Mouse (Mus musculus) kidney, embryonic 15.5 days (tissue): Measurements from ENCODE around the gene Rnf169. TPM values are rescaled to one million over a fixed set of nuclear protein-coding genes. Genes with fewer than 3 reads are reported as not detected.

Experiments used
- ATAC-seq: fragments of 200-750 bp; cut with Nextera tagmentation; replicated peaks from 2 replicates; pipeline ENCODE4 v1.8.0; 2017; ENCODE audit warnings: moderate TSS enrichment; ENCODE audit not compliant: low FRiP score
- H3K27ac ChIP-seq: fragments of 300-500 bp; sonication (generic); 2 replicates; pipeline ENCODE4 v1.5.1; 2015; ENCODE audit warnings: mild to moderate bottlenecking, inconsistent platforms
- H3K27me3 ChIP-seq: fragments of 300-500 bp; sonication (generic); 2 replicates; pipeline ENCODE4 v1.6.1; 2015; ENCODE audit warnings: inconsistent platforms
- H3K36me3 ChIP-seq: fragments of 300-500 bp; sonication (generic); 2 replicates; pipeline ENCODE4 v1.6.1; 2015; ENCODE audit warnings: inconsistent platforms
- H3K4me1 ChIP-seq: fragments of 300-500 bp; sonication (generic); 2 replicates; pipeline ENCODE4 v1.6.1; 2015; ENCODE audit warnings: inconsistent platforms
- H3K4me2 ChIP-seq: fragments of 300-500 bp; sonication (generic); 2 replicates; pipeline ENCODE4 v1.6.1; 2015; ENCODE audit warnings: moderate library complexity, mild to moderate bottlenecking, inconsistent platforms
- H3K4me3 ChIP-seq: fragments of 300-500 bp; sonication (generic); replicated peaks from 2 replicates; pipeline ENCODE4 v1.5.1; 2015; ENCODE audit warnings: mild to moderate bottlenecking, inconsistent platforms
- H3K9ac ChIP-seq: fragments of 300-500 bp; sonication (generic); 2 replicates; pipeline ENCODE4 v1.6.1; 2015; ENCODE audit warnings: mild to moderate bottlenecking, inconsistent platforms
- H3K9me3 ChIP-seq: fragments of 300-500 bp; sonication (generic); replicated peaks from 2 replicates; pipeline ENCODE4 v1.6.1; 2016; ENCODE audit warnings: inconsistent platforms
- whole genome bisulfite sequencing: fragments of 180-500 bp; shearing (Covaris S2); methylation state at CpG from one replicate; pipeline ENCODE4 v1.1.7; 2015; ENCODE audit warnings: mixed read lengths; 5-methylcytosine and 5-hydroxymethylcytosine counted together
- polyA plus RNA-seq: library from polyadenylated mRNA; unstranded; fragments of >200 nt; fragmentation: Nextera tagmentation; extraction: Ambion mirVana; gene quantifications from 2 replicates; pipeline ENCODE4 v1.2.1, GENCODE M21; 2015

Gene Rnf169
- polyA plus RNA-seq, 1 experiment from 2014 or later: 5.9 TPM

GRCm38 (mm10) chr7:99902918-99903665 is 77.2 kb downstream of the Rnf169 start:
- Histone ChIP-seq H3K4me3 (no peak overlapping the region), H3K9me3 (no peaks in the 10 kb centered on the region), H3K4me2 (no peak overlapping the region), H3K36me3 (no peaks in the 10 kb centered on the region), H3K27me3 (no peaks in the 10 kb centered on the region), H3K4me1 (no peaks in the 10 kb centered on the region), H3K9ac (no peak overlapping the region), H3K27ac (no peak overlapping the region)
- no peak for ATAC-seq
- 81% methylated on average over 11 of the region's 11 CpGs for WGBS

GRCm38 (mm10) chr7:99902208-99902607 is 78.0 kb downstream of the Rnf169 start:
- no peak overlapping the region for H3K9ac ChIP-seq
- H3K27me3 ChIP-seq: no peaks in the 10 kb centered on the region
- H3K4me1 ChIP-seq: no peaks in the 10 kb centered on the region
- no peak overlapping the region for H3K27ac ChIP-seq
- no peaks in the 10 kb centered on the region for H3K9me3 ChIP-seq
- H3K4me2 ChIP-seq: no peak overlapping the region
- ATAC-seq: no peak
- WGBS: 59% methylated on average over 4 of the region's 4 CpGs
- no peak overlapping the region for H3K4me3 ChIP-seq
- H3K36me3 ChIP-seq: no peaks in the 10 kb centered on the region

GRCm38 (mm10) chr7:99896905-99897304 is 83.3 kb downstream of the Rnf169 start:
- WGBS: 88% methylated on average over 4 of the region's 4 CpGs

GRCm38 (mm10) chr7:99894478-99894877 is 85.8 kb downstream of the Rnf169 start:
- 80% methylated on average over 6 of the region's 6 CpGs for WGBS
- H3K4me3 ChIP-seq: no peak overlapping the region
- no peaks in the 10 kb centered on the region for H3K27me3 ChIP-seq
- 0 out of 2 replicates have a peak, but pooled peaks cover 1% of the 10 kb centered on the region for H3K4me1 ChIP-seq
- no peaks in the 10 kb centered on the region for H3K36me3 ChIP-seq
- no peak for ATAC-seq
- H3K9me3 ChIP-seq: no peaks in the 10 kb centered on the region
- H3K4me2 ChIP-seq: no peak overlapping the region
- H3K9ac ChIP-seq: no peak overlapping the region
- no peak overlapping the region for H3K27ac ChIP-seq

More at GRCm38 (mm10) chr7:99896905-99897304, 83.3 kb downstream of the Rnf169 start:
- ATAC-seq: no peak
- H3K9ac ChIP-seq: no peak overlapping the region
- H3K4me1 ChIP-seq: no peaks in the 10 kb centered on the region
- no peaks in the 10 kb centered on the region for H3K9me3 ChIP-seq
- no peaks in the 10 kb centered on the region for H3K36me3 ChIP-seq
- no peaks in the 10 kb centered on the region for H3K27me3 ChIP-seq
- H3K27ac ChIP-seq: no peak overlapping the region
- no peak overlapping the region for H3K4me3 ChIP-seq
- no peak overlapping the region for H3K4me2 ChIP-seq

GRCm38 (mm10) chr7:99893967-99894366 is 86.3 kb downstream of the Rnf169 start:
- H3K4me3 ChIP-seq: no peak overlapping the region
- H3K4me2 ChIP-seq: no peak overlapping the region
- no peak for ATAC-seq
- no peak overlapping the region for H3K27ac ChIP-seq
- whole genome bisulfite sequencing: 84% methylated on average over 3 of the region's 3 CpGs
- no peak overlapping the region for H3K9ac ChIP-seq
- H3K9me3 ChIP-seq: no peaks in the 10 kb centered on the region
- 0 out of 2 replicates have a peak, but pooled peaks cover 3% of the 10 kb centered on the region for H3K4me1 ChIP-seq
- no peaks in the 10 kb centered on the region for H3K36me3 ChIP-seq
- no peaks in the 10 kb centered on the region for H3K27me3 ChIP-seq

GRCm38 (mm10) chr7:99892351-99892750 is 87.9 kb downstream of the Rnf169 start:
- H3K27ac ChIP-seq: no peak overlapping the region
- no peak overlapping the region for H3K4me2 ChIP-seq
- no peak overlapping the region for H3K4me3 ChIP-seq
- 0 out of 2 replicates have a peak, but pooled peaks cover 3% of the 10 kb centered on the region for H3K4me1 ChIP-seq
- ATAC-seq: no peak
- 74% methylated on average over 2 of the region's 2 CpGs for WGBS
- no peaks in the 10 kb centered on the region for H3K27me3 ChIP-seq
- no peak overlapping the region for H3K9ac ChIP-seq
- H3K36me3 ChIP-seq: no peaks in the 10 kb centered on the region
- H3K9me3 ChIP-seq: no peaks in the 10 kb centered on the region

GRCm38 (mm10) chr7:99891471-99891870 is 88.8 kb downstream of the Rnf169 start:
- H3K9me3 ChIP-seq: no peaks in the 10 kb centered on the region
- H3K9ac ChIP-seq: no peak overlapping the region
- no peak overlapping the region for H3K4me3 ChIP-seq
- H3K4me2 ChIP-seq: no peak overlapping the region
- ATAC-seq: no peak
- 0 out of 2 replicates have a peak, but pooled peaks cover 3% of the 10 kb centered on the region for H3K4me1 ChIP-seq
- H3K36me3 ChIP-seq: no peaks in the 10 kb centered on the region
- H3K27ac ChIP-seq: no peak overlapping the region
- 70% methylated on average over 3 of the region's 3 CpGs for WGBS
- no peaks in the 10 kb centered on the region for H3K27me3 ChIP-seq

GRCm38 (mm10) chr7:99890168-99890755 is 90.0 kb downstream of the Rnf169 start:
- no peak overlapping the region for H3K27ac ChIP-seq
- no peaks in the 10 kb centered on the region for H3K36me3 ChIP-seq
- H3K4me2 ChIP-seq: no peak overlapping the region
- H3K9me3 ChIP-seq: no peaks in the 10 kb centered on the region
- no peak for ATAC-seq
- no peak overlapping the region for H3K9ac ChIP-seq
- H3K27me3 ChIP-seq: no peaks in the 10 kb centered on the region
- 0 out of 2 replicates have a peak, but pooled peaks cover 3% of the 10 kb centered on the region for H3K4me1 ChIP-seq
- H3K4me3 ChIP-seq: no peak overlapping the region
- WGBS: 47% methylated on average over 3 of the region's 3 CpGs

- no peak for ATAC-seq
- WGBS: 46% methylated on average over 10 of the region's 10 CpGs
- no peak overlapping the region for H3K4me3 ChIP-seq
- 0 out of 2 replicates have a peak, but pooled peaks cover 3% of the 10 kb centered on the region for H3K4me1 ChIP-seq
- H3K4me2 ChIP-seq: no peak overlapping the region
- no peak overlapping the region for H3K9ac ChIP-seq
- H3K9me3 ChIP-seq: no peaks in the 10 kb centered on the region
- no peak overlapping the region for H3K27ac ChIP-seq
- H3K36me3 ChIP-seq: no peaks in the 10 kb centered on the region
- H3K27me3 ChIP-seq: no peaks in the 10 kb centered on the region
These were observed 90.9 kb downstream of the Rnf169 start for GRCm38 (mm10) chr7:99889175-99889880.

GRCm38 (mm10) chr7:99887743-99888142 is 92.5 kb downstream of the Rnf169 start:
- Histone ChIP-seq H3K4me2 (no peak overlapping the region), H3K4me1 (0 out of 2 replicates have a peak, but pooled peaks cover 3% of the 10 kb centered on the region), H3K9ac (no peak overlapping the region), H3K9me3 (no peaks in the 10 kb centered on the region), H3K27ac (no peak overlapping the region), H3K27me3 (no peaks in the 10 kb centered on the region), H3K4me3 (no peak overlapping the region), H3K36me3 (no peaks in the 10 kb centered on the region)
- no peak for ATAC-seq

GRCm38 (mm10) chr7:99887230-99887735 is 93.0 kb downstream of the Rnf169 start:
- Histone ChIP-seq H3K4me3 (no peak overlapping the region), H3K4me1 (0 out of 2 replicates have a peak, but pooled peaks cover 3% of the 10 kb centered on the region), H3K9ac (no peak overlapping the region), H3K9me3 (no peaks in the 10 kb centered on the region), H3K36me3 (no peaks in the 10 kb centered on the region), H3K27me3 (no peaks in the 10 kb centered on the region), H3K4me2 (no peak overlapping the region), H3K27ac (no peak overlapping the region)
- ATAC-seq: no peak
- WGBS: 83% methylated on average over 2 of the region's 2 CpGs

GRCm38 (mm10) chr7:99878254-99878653 is 102.0 kb downstream of the Rnf169 start:
- H3K4me2 ChIP-seq: no peak overlapping the region
- ATAC-seq: no peak
- H3K27ac ChIP-seq: no peak overlapping the region
- no peaks in the 10 kb centered on the region for H3K4me1 ChIP-seq
- H3K9ac ChIP-seq: no peak overlapping the region
- H3K9me3 ChIP-seq: no peaks in the 10 kb centered on the region
- H3K36me3 ChIP-seq: no peaks in the 10 kb centered on the region
- 75% methylated on average over 2 of the region's 2 CpGs for WGBS
- H3K4me3 ChIP-seq: no peak overlapping the region
- H3K27me3 ChIP-seq: peaks cover 5% of the 10 kb centered on the region; the same call in 1 of the 2 replicates
